8 mouse cellular contexts compared by ENCODE assay signal in genomic region chr17:14136702-14137315, GRCm38 (mm10).
A peak's percentile ranks its signal among the peaks of the same experiment; 100 is the strongest.
DNase-seq lines count a peak whose midpoint lies in the region; ATAC-seq lines count a peak whose summit lies in the region.

No protein-coding gene starts in this region.

- no peak for ATAC-seq in erythroblast, adult 5-6 weeks (replicated peaks; ENCODE audit: low FRiP score, poor library complexity, severe bottlenecking)

- intact Hi-C loops in gastrocnemius, postnatal 14 days (cut with DNase I; ENCODE audit: low total_unique reads), result no loop called here

- DNase-seq in cerebellum, postnatal 10 days, result peak; percentile 60 to 61
- DNase-seq in cerebellum, adult 9-11 months, result no peak
- peak; percentile 21 to 33 for DNase-seq in urinary bladder, postnatal 36 days (ENCODE audit: low spot score in 2 of 2)
- DNase-seq in urinary bladder, adult 2 months (ENCODE audit: low spot score), result no peak
- DNase-seq in gastrocnemius, postnatal 14 days, result peak; percentile 66
- peak; percentile 65 for DNase-seq in layer of hippocampus, adult 9-10 months (ENCODE audit: low spot score)
- peak; percentile 9 for DNase-seq in mesoderm, embryonic 11.5 days (ENCODE audit: low read depth, low spot score)

Comparison
In these comparisons a context has a peak if more than half of its experiments do, and no peak if none do; other contexts are left out.
1. DNase-seq: peak in cerebellum, postnatal 10 days (2 of 2), urinary bladder, postnatal 36 days (2 of 2), gastrocnemius, postnatal 14 days (single experiment), layer of hippocampus, adult 9-10 months (single experiment) and mesoderm, embryonic 11.5 days (single experiment); none in cerebellum, adult 9-11 months (single experiment) and urinary bladder, adult 2 months (single experiment).